Mouse (Mus musculus) c-Kit-positive CD71-negative TER-119-negative erythroid progenitor cells, embryonic 14.5 days (primary cell): ENCODE measurements around the gene Trim9.

Experiments
- DNase-seq: peaks from one replicate; pipeline ENCODE4 v3.0.0-alpha.2; 2013; ENCODE audit warnings: low read depth

Gene Trim9

DNA sequence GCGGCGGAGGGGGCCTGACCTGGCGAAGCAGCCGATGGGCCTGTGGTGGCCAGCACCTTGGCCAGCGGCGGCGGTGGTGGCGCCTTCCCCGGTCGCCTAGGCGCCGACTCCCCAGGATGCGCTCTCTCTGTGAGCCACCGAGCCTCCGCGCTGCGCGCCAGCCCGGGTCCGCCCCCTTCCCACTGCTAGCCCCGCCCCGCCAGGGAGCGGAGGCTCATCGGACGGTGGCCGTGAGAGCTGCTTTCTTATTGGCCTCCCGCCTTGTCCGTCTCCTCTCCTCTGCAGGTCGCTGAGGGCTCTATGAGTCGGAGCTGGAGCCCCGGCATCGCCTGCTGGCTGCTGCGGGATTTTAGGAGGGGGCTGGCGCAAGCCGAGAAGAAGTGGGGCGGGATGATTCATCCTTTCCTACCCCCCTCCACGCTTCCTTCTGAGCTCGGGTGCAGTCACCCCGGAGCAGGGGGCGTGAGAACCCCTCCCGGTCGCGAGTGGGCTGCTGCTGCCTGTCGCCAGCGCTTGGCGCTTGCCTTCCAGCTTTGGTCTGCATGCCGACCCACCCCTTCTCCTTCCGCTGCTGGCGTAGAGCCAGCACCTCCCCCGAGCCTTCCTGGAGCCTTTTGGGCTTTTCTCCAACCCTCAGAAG is at the start of gene Trim9:
TSS of gene Trim9 (minus strand) at position 413 of the 640 bp plus-strand sequence.
- DNase-seq: peak; percentile 78

DNA sequence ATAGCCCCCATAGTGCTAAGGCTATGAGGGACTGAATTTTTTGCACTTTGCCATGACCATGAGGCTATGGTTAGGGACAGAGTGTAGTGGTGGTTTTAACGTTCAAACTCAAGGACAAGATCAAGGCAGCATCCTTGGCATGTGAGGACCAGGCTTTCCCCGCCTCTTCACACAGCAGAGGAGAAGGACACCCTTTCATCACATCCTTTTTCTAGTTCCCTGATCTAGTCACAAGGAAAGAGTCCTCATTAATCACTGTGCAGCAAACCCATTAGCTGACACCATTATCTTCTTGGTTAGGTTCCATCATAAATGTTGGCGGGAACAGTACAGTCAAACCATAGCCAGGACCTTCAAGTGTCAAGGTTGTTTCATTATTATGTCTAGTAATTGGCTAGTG is 47.6 kb upstream of the Trim9 start:
- DNase-seq: no peak

DNA sequence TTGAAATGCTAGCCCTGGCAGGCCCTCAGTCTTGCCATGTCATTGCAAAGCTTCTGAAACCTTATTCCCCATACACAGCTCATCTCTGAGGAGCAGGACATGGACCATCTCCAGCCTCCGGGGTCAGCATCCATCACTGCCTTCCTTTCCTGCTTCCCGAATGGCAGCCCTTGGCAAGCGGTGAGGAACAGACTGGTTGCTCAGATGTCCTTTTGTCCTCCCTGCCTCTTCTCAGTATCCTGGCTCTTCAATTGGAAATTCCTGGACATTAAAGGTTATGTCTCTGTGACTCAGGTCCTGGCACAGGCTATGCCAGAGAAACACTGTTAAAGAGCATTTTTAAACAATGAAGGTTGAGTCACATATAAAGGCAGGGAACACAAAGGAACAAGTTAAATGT is 43.8 kb upstream of the Trim9 start:
- DNase-seq: no peak

DNA sequence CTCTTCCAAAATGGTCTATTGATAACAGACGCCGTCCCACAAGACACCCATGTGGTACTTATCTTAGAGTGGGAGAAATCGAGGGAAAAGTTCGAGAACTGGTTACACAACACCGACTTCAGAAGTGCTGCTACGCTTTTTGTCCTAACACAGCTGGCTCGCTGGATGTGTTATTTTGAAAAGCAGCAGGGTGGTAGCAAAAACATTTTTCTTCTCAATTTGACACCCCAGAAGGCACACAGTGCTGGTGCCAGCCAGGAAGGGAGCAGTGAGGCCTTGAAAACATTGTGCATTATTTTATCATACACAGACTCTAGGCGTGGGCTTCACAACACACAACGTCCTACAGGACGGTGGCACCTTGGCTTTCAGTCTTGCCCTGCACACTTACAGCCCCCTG is 27.6 kb upstream of the Trim9 start:
- DNase-seq: no peak

DNA sequence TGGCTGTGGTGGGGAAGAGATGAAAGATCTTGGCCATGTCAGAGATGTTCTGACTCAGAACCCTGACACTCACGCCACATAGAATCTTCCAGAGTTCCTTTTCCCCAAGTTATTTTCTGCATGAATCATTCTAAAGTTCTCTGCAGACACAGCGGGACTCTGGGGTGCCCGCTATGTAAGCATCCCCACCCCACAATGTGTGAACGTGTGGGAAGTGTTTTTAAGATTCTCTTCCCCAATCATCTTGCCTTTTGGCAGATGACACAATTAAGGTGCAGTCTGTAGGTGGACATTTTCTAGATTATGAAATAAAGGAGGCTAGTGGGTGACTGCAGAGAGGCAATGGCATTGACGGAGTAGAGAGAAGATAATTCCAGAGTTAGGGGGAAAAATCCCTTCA is 25.5 kb upstream of the Trim9 start:
- no peak for DNase-seq

DNA sequence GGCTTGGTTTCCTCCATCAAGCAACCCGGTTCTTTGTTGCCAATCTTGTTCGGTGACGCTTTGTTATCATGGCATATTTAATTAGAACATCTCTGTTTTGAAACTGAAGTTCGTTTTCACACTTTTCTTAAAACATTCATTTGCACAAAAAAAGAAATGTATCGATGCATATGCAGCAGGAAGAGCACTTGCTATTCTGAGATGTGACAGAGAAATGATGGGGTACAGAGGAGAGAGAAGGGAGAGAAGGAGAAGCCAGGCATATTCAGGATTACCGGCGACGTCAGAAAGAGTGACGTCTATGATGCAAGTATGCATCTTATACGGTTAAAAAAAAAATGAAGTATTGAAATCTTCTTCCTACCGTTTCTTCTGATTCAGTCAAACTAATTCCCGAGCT is 21.9 kb upstream of the Trim9 start:
- no peak for DNase-seq

DNA sequence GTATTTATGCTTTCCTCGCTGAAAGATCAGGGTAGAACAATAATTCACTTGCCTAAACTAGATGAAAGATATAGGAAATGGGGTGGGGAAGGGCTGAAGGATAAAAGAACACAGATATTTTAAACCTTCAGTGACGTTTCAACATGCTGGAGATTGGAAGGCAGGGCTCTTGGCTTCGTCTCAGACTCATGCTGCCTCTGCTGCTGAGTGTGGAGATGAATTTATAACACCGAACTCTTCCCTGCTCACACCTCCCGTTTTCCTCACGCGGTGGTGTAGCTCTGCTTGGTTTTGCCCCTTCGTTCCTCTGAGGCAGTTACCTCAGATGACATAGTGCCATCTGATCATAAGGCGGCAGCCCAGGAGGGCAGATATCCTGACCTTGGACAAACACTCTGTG is 21.4 kb upstream of the Trim9 start:
- DNase-seq: no peak

DNA sequence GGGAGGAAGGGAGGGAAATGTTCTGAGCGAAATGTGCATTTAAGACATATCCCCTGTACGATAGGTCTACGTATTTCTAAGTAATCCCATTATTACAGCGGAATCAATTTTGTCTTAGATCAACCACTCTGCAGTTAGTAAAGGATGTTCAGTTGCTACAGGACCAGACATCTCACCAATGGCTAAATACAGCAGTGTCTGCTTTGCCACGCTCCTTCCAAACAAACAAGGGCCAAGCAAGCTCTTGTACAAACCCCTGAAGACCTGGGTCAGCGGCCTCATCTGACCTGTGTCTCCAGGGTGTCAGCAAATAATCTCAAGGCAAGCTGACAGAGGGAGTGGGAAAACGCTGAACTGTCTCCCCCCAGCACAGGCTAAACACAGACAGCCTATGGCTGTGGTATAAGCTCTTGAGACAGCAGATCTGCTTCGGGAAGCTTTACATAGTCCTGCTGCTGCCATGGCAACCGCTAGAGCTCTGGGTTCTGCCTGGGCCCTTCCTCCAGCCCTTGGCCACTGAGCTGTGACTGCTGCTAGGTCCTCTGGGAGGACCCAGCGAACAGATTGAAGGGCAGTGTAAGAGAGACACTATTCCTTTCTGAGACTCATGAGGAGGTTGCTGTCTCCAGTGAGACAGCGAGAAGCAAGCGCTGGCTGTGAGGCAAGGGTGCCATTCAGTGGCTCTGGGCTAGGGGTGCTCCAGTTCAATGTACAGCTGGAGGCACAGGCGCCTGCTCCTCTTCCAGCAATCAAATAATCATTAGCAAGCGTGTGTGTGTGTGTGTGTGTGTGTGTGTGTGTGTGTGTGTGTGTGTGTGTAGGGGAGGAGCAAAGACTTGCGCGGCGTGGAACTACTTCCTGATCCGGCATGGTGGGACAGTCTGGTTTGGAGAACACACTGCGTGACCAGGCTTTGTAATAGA is 20.2 kb upstream of the Trim9 start:
- DNase-seq: no peak

DNA sequence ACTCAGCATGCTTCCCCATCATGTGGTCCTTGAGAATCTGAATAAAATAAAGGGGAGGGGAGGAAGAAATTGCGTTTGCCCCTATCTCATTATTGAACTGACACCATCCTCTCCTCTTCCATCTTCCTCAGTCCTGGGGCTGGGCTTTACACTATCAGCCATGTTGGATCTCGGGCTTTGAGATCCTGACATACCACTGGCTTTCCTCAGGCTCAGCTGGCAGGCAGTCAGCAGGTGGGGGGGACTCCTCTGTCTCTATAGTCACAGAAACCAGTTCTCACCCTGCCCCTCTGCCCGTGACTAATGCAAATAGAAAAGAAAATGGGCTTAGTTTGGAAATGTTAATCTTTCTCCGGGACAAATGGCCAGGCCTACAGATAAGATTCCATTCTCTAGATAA is 15.6 kb upstream of the Trim9 start:
- no peak for DNase-seq

DNA sequence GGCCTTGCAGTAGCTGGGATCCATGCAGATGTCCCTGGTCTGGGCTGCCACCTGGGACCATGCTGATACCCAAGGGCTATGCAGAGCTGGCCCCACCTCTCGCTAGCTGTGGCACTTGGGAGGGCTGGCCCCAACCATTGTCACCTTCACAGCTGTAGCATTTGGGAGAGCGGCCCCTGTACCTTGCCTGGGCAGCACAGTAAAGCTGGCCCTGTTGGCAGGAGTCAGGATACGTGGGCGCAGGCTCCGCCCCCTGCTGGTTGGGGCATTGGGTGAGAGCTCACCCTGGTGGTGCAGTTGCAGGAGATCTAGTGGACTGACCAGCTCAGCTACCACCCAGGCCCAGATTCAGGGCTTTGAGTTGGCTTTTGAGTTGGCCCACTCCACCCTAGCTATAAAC is 12.9 kb upstream of the Trim9 start:
- DNase-seq: no peak

DNA sequence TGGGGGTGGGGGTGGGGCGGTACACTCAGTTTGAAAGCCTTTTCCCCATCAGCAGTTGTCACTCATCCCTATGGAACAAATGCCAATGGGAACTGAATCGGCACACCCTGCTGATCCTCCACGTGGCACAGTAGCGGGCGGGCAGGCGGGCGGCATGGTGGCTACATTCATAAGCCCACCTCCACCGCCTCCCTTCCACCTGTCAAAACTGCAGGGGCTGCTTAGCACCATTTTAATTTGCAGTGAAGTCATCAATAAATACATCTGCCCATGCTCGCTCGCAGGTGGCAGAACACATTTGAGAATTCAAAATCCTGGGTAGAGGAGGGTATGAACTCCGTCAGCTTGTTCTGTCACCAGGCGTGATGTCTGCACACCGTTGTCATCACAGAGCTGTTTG is 12.0 kb upstream of the Trim9 start:
- no peak for DNase-seq

DNA sequence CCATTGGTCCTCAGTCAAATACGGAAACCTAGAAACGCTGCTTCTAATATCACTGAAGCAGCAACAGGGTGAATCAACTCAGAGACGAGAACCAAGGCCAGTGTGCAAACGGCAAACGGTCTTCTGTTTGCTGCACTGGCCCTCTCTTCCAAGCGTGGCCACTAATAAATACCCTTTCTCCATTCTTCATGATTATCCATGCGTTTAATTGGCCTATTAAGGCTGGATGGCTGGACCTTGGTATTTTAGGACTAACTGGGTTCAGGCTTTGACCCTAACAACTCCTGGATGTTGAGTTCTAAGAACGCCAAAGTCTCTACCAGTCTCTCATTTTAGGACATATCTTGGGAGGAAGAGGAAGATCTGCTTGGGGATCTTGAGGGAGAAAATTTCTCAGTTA is 7.5 kb upstream of the Trim9 start:
- DNase-seq: no peak

DNA sequence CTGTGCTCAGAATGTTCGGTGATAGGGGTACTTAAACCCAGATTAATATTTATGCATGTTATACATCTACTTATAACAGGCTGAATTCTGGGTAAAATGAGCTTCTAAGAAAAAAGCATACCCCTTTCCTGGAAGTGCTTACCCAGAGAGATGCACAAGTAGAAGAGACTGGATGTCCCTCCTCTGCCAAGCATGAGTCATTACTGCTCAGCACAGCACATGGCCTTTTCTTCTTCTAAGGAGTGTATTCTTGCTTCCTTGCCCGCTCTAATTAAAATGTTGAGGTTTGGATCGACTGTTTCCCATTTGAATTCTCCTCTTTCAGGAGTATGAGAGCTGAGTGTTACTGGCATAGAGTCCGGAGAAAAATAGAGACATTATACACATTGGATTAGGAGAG is 3.1 kb upstream of the Trim9 start:
- no peak for DNase-seq

DNA sequence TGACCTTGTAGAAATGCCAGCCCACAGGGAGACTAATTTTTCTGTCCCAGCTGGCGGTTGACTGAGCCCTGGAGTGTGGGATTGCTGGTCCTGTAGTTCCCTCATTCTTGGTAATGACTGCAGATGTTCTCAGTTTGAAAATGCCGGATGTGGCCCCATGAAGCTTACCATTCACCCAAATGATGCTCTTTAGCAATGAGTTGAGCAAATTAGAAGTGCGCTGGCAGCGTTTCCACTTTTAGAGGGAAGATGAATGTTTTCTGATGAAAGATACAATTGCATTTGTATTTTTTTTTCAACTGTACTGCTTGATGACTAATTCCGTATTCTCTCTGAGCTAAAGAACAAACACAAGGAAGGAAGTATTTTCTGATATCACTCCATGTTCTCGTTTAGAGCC is 2.4 kb upstream of the Trim9 start:
- DNase-seq: no peak

DNA sequence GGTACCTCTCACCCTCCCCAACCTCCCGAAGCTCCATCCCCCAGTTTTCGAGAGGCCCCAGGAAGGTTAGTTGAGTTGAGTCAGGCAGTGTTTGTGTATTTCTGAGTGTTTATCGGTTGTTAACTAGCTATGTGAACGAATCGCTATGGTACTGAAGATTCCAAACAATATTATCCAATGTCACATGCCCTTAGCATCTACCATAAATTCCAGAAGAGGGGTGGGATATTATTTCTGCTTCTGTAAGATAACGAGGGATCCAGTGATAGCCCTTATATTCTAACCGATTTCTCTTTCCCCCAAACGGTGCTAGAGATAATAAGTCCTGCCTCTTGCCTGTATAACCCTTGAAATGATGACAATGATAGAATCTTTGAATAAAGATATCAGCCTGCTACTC is 612 bp upstream of the Trim9 start:
- DNase-seq: no peak

DNA sequence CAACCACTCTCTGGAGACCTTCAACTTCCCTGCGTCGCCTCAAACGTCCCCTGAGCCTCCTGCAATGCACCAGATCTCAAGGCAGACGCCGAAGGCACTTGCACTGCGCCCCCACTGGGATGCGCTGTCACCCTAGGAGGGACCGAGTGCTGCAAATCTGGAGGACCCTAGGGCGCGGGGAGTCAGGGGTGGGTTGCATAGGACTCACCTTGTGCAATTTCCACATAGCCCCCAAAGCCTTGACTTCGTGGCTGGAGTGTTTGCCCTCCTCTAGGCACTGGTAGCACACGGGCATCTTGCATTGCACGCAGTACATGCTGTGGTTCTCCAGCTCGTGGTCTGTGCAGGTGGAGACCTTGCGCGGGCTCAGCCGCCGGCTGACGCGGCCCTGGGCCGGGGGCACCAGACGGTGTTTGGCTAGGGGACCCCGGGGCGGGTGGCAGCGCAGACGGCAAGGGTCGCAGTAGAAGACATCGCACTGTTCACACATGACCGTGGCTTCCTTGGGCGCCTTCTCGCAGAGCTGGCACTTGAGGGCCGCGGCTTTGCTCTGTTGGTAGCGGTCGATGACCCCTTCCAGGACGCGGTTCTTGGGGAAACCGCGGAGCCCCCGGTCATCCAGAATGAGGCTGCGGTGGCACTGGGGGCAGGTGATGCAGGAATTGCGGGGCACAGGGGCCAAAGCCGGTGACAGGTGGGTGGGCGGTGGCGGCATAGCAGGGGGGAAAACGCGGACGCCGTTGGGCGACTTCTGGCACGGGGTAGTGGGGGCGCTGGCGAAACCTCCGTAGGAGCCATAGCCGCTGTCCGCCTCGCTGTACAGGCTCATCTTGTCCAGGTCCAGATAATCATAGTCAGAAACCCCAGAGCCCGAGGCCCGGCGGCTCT is 1.0 kb downstream of the Trim9 start:
- DNase-seq: peak; percentile 30

DNA sequence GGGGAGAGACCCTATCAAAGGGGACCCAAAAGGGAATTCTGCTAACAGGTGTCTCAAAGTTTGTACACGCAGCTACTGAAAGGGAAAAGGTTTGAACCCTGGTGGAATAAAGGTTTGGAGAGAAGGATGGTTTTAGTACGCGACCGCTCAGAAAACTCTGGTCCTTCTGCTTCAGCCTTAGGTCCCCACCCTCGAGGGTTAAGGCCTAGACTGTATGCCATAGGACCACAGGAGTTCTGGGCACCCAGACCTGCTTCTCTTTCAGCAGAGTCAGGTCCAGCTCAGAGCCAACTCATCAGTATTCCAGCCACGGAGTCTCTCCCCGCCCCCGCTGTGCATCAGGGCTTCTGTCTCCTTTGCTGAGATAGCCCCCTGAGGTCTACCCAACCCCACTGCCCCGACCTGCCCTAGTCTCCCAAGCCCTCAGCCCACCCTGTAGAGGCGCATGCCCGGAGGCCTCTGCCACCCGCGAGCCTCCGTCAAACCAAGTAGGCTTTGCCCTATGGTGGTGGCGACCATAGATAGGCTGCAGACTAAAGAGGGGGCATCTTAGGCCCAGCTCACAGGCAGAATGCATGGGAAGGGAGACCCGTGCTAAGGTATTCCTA is 1.8 kb downstream of the Trim9 start:
- DNase-seq: no peak

DNA sequence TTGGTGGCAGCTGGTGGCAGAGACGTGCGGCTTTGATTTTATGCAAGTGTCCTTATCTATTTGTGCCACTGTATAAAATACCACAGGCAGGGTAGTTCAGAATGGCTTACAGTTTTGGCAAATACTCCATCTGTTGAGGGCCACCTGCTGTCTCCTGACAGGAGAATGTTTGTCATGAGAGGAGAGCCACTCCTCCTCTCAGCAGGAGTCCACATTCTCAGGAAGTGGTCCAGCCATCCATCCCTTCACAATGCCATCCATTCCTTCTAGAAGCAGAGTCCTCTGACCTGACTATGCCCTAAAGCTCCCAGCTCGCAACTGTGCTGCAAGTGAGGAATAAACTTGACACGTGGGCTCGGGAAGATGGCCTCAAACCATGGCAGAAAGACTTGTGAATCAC is 12.2 kb downstream of the Trim9 start:
- DNase-seq: no peak

DNA sequence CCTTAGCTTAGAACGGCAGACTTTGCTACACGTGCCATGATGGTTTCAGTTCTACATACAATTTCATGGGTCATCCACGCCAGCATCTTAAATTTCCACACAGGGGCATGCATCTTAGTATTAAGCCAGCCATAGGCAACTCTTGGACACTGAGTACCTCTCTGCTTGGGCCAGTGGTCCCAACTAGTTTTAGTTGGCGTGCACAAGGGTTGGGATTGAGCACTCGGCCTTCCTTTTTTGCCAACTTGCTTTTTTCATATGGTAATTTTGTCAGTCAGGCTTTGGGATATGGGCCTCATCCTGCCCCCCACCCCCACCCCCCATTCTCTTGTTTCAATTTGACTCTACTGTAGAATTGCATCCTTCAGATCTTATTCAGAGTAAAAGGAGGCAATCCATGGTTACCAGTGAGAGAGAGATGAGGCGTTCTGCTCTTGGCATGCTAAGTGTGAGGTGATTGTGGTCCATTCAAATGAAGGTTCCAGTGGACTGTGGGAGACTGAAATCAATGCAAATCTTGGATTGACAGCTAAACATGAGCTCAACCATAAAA is 14.1 kb downstream of the Trim9 start:
- DNase-seq: no peak

DNA sequence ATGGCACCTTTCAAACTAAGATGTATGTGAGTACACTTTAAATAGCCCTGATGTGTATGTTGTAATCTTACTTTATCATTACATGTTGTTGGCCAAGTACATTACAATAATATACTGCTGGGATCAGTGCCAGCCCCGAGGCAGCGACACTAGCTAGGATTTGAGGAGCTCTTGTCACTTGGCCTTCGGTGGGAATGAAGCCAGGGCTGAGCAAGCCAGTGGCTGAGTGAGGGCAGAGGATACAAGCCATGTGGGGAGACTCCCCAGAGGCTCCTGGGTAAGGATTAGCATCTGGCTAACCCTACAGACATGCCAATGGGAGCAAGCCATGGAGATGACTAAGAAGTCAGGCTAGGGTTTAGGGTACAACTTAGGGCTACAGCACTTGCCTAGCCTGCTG is 18.4 kb downstream of the Trim9 start:
- no peak for DNase-seq

DNA sequence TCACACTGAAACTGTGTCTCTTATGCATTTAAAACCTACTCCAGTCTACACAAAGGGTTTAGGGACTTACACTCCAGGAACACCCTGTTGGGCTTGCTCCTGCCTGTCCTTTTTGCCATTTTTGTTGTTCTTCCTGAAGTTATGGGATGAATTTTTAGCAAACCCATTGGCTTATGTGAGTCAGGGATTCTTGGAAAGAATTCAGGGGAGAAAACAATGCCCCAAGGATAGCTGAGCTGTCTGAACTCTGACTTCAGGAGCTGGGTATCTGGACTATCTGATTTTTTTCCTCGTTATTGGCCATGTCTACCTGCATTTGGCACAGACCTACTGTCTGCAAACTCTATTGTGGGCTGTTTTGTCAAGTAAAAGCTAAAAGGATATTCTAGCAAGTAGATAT is 20.5 kb downstream of the Trim9 start:
- no peak for DNase-seq

DNA sequence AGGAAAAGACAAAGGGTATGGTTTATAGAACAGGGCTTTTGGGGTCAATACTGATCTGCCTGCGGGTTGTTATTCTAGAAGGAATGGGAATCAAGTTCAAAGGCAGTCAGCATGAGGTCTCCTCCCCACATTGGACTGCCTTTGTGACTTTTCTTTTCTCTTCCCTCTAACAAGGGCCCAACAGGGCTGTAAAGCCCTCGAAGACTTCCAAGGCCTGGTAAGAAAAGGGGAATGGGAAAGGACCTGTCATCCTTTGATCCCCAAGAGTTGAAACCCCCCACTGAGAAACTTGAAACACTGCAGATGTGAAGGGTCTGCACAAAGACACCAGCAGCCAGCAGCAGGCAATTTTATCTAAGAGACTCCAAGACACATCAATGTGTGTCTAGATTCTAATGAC is 21.0 kb downstream of the Trim9 start:
- DNase-seq: no peak
